Mouse (Mus musculus): ENCODE measurements around the gene Gm9507. TPM values are rescaled to one million over a fixed set of nuclear protein-coding genes. Genes with fewer than 3 reads are reported as not detected.
"Not testable (repeated sequence)": the region's sequence is repeated elsewhere in the genome, so short reads cannot be mapped to it uniquely, and the experiment has no call there.

The Gm9507 gene
- total RNA-seq, 1 experiment from 2014 or later, result not detected

- ATAC-seq (ENCODE audit: extremely low read depth, insufficient number of reproducible peaks, low FRiP score, poor library complexity, severe bottlenecking), result not testable (repeated sequence)
Observed at GRCm38 (mm10) chr10:77782442-77782841, 29.2 kb downstream of the Gm9507 start, which contains the start of gene Gm3250. Gm3250 (minus strand) TSS chr10:77782542.

- not testable (repeated sequence) for ATAC-seq (ENCODE audit: extremely low read depth, insufficient number of reproducible peaks, low FRiP score, poor library complexity, severe bottlenecking)
Observed at GRCm38 (mm10) chr10:77776844-77777243, 34.8 kb downstream of the Gm9507 start, which contains the start of gene Gm7138. Gm7138 (minus strand) TSS chr10:77776944.

- not testable (repeated sequence) for ATAC-seq (ENCODE audit: extremely low read depth, insufficient number of reproducible peaks, low FRiP score, poor library complexity, severe bottlenecking)
Observed at GRCm38 (mm10) chr10:77772142-77772541, 39.5 kb downstream of the Gm9507 start.

GRCm38 (mm10) chr10:77771225-77771624 is 40.4 kb downstream of the Gm9507 start, which contains the start of gene Gm3238:
Gm3238 (minus strand) TSS chr10:77771325.
- not testable (repeated sequence) for ATAC-seq (ENCODE audit: extremely low read depth, insufficient number of reproducible peaks, low FRiP score, poor library complexity, severe bottlenecking)

- no peak for ATAC-seq (ENCODE audit: extremely low read depth, insufficient number of reproducible peaks, low FRiP score, poor library complexity, severe bottlenecking)
Observed at GRCm38 (mm10) chr10:77769727-77770126, 41.9 kb downstream of the Gm9507 start.

Other genes starting within 250 kb of the Gm9507 start
- gene Pttg1ip, start 230.1 kb downstream of the Gm9507 start, total RNA-seq (2017), result 78.7 and 87.5 TPM in 2 replicates
- gene Sumo3, start 205.7 kb downstream of the Gm9507 start, total RNA-seq (2017), result 32.6 and 52.2 TPM in 2 replicates
- not detected in 2 replicates for gene Gm49325, start 205.6 kb downstream of the Gm9507 start, total RNA-seq (2017)
- 21.9 and 23.3 TPM in 2 replicates for gene Ube2g2, start 189.6 kb downstream of the Gm9507 start, total RNA-seq (2017)
- gene Tspear, start 125.3 kb downstream of the Gm9507 start, total RNA-seq (2017), result not detected in 2 replicates
- gene Gm19402, start 121.1 kb downstream of the Gm9507 start, total RNA-seq (2017), result not detected in 2 replicates
- not detected in 2 replicates for gene Gm9508, start 114.6 kb downstream of the Gm9507 start, total RNA-seq (2017)
- not detected in 2 replicates for gene Gm10272, start 105.2 kb downstream of the Gm9507 start, total RNA-seq (2017)
- gene Gm10024, start 100.4 kb downstream of the Gm9507 start, total RNA-seq (2017), result not detected in 2 replicates
- gene Gm10142, start 96.0 kb downstream of the Gm9507 start, total RNA-seq (2017), result not detected in 2 replicates
- gene Krtap12-1, start 91.2 kb downstream of the Gm9507 start, total RNA-seq (2017), result not detected in 2 replicates
- not detected in 2 replicates for gene Gm10100, start 85.4 kb downstream of the Gm9507 start, total RNA-seq (2017)
- gene Gm18596, start 69.2 kb downstream of the Gm9507 start, total RNA-seq (2017), result not detected in 2 replicates
- not detected in 2 replicates for gene Gm9736, start 60.5 kb downstream of the Gm9507 start, total RNA-seq (2017)
- not detected in 2 replicates for gene Gm3233, start 52.2 kb downstream of the Gm9507 start, total RNA-seq (2017)
- not detected in 2 replicates for gene Gm3238, start 40.5 kb downstream of the Gm9507 start, total RNA-seq (2017)
- not detected in 2 replicates for gene Gm7138, start 34.9 kb downstream of the Gm9507 start, total RNA-seq (2017)
- gene Gm3250, start 29.3 kb downstream of the Gm9507 start, total RNA-seq (2017), result not detected in 2 replicates
- gene Gm7137, start 23.6 kb downstream of the Gm9507 start, total RNA-seq (2017), result not detected in 2 replicates
- not detected in 2 replicates for gene Gm9639, start 16.8 kb downstream of the Gm9507 start, total RNA-seq (2017)
- gene Gm19668, start 12.7 kb downstream of the Gm9507 start, total RNA-seq (2017), result not detected in 2 replicates
- not detected in 2 replicates for gene Gm2696, start 2.8 kb upstream of the Gm9507 start, total RNA-seq (2017)
- not detected in 2 replicates for gene Krtap10-4, start 15.3 kb upstream of the Gm9507 start, total RNA-seq (2017)
- not detected in 2 replicates for gene Krtap10-10, start 24.1 kb upstream of the Gm9507 start, total RNA-seq (2017)
- gene Gm36176, start 35.0 kb upstream of the Gm9507 start, total RNA-seq (2017), result not detected in 2 replicates
- gene Gm10318, start 41.0 kb upstream of the Gm9507 start, total RNA-seq (2017), result not detected in 2 replicates
- gene Gm3285, start 50.1 kb upstream of the Gm9507 start, total RNA-seq (2017), result not detected in 2 replicates
- 0.12 and 0.23 TPM in 2 replicates for gene Lrrc3, start 90.7 kb upstream of the Gm9507 start, total RNA-seq (2017)
- 216 and 259 TPM in 2 replicates for gene Trpm2, start 158.7 kb upstream of the Gm9507 start, total RNA-seq (2017)
- gene 1810043G02Rik, start 166.7 kb upstream of the Gm9507 start, total RNA-seq (2017), result 7.6 and 9.8 TPM in 2 replicates
- gene Pfkl, start 198.2 kb upstream of the Gm9507 start, total RNA-seq (2017), result 37.7 and 41.0 TPM in 2 replicates
- not detected in 2 replicates for gene Dnmt3l, start 230.1 kb upstream of the Gm9507 start, total RNA-seq (2017)
- 0.12 and 0.49 TPM in 2 replicates for gene Aire, start 231.8 kb upstream of the Gm9507 start, total RNA-seq (2017)

Measured in neutrophil, adult 5-6 weeks (primary cell).